Mouse (Mus musculus) liver, adult 2 months (tissue): ENCODE results near the gene Edc4. TPM values are rescaled to one million over a fixed set of nuclear protein-coding genes. Genes with fewer than 3 reads are reported as not detected.

Source experiments
- DNase-seq: peaks from one replicate; pipeline ENCODE4 v3.0.0-alpha.2; 2011; ENCODE audit warnings: low read depth, low spot score; ENCODE audit errors: extremely low read depth
- H3K27ac ChIP-seq: fragments of 200-500 bp; replicated peaks from 2 replicates; pipeline ENCODE4 v1.5.1; 2012; ENCODE audit warnings: low read depth, mild to moderate bottlenecking, control low read depth, inconsistent platforms, low read length; ENCODE audit not compliant: insufficient read depth
- H3K27me3 ChIP-seq: fragments of 200-500 bp; 2 replicates; pipeline ENCODE4 v1.6.1; 2012; ENCODE audit warnings: mild to moderate bottlenecking, moderate library complexity, low read length, inconsistent platforms; ENCODE audit not compliant: control insufficient read depth, insufficient read depth
- H3K36me3 ChIP-seq: fragments of 200-500 bp; 2 replicates; pipeline ENCODE4 v1.6.1; 2012; ENCODE audit warnings: low read length, inconsistent platforms; ENCODE audit not compliant: control insufficient read depth, insufficient read depth
- H3K4me1 ChIP-seq: fragments of 200-500 bp; 2 replicates; pipeline ENCODE4 v1.6.1; 2011; ENCODE audit warnings: low read length; ENCODE audit not compliant: control insufficient read depth, insufficient read depth
- H3K4me3 ChIP-seq: fragments of 200-500 bp; 2 replicates; pipeline ENCODE4 v1.5.1; 2011; ENCODE audit warnings: low read depth, mild to moderate bottlenecking, control low read depth, low read length, moderate library complexity; ENCODE audit not compliant: insufficient read depth
- H3K79me2 ChIP-seq: fragments of 200-500 bp; 2 replicates; pipeline ENCODE4 v1.6.1; 2012; ENCODE audit warnings: inconsistent platforms, mild to moderate bottlenecking, low read length, moderate library complexity; ENCODE audit not compliant: control insufficient read depth, insufficient read depth
- H3K9ac ChIP-seq: fragments of 200-500 bp; 2 replicates; pipeline ENCODE4 v1.6.1; 2012; ENCODE audit warnings: low read depth, mild to moderate bottlenecking, control low read depth, inconsistent platforms, low read length
- CTCF ChIP-seq: fragments of 200-500 bp; IDR thresholded peaks from 2 replicates; pipeline ENCODE4 v1.5.1; 2011; ENCODE audit warnings: low read depth, low read length, control low read depth
- POLR2A ChIP-seq: fragments of 200-500 bp; IDR thresholded peaks from 2 replicates; pipeline ENCODE4 v1.6.1; 2011; ENCODE audit warnings: low read length, control low read depth; ENCODE audit not compliant: insufficient read depth; ENCODE audit errors: extremely low read depth
- WGBS: fragments of 180-500 bp; shearing (Covaris S2); methylation state at CpG from one replicate; pipeline ENCODE4 v1.1.7; 2018; 5-methylcytosine and 5-hydroxymethylcytosine counted together
- polyA plus RNA-seq: library from polyadenylated mRNA; depleted of rRNA; stranded (reverse); fragments of >200 nt; gene quantifications from 2 replicates; pipeline ENCODE4 v1.2.3, GENCODE M21; 2012
- total RNA-seq: library from RNA; depleted of rRNA; stranded (reverse); fragments of >200 nt; gene quantifications from 2 replicates; pipeline ENCODE4 v1.2.3, GENCODE M21; 2014

Edc4 gene
- total and polyA plus RNA-seq, 2 experiments = 7.5 to 32.0 TPM

DNA sequence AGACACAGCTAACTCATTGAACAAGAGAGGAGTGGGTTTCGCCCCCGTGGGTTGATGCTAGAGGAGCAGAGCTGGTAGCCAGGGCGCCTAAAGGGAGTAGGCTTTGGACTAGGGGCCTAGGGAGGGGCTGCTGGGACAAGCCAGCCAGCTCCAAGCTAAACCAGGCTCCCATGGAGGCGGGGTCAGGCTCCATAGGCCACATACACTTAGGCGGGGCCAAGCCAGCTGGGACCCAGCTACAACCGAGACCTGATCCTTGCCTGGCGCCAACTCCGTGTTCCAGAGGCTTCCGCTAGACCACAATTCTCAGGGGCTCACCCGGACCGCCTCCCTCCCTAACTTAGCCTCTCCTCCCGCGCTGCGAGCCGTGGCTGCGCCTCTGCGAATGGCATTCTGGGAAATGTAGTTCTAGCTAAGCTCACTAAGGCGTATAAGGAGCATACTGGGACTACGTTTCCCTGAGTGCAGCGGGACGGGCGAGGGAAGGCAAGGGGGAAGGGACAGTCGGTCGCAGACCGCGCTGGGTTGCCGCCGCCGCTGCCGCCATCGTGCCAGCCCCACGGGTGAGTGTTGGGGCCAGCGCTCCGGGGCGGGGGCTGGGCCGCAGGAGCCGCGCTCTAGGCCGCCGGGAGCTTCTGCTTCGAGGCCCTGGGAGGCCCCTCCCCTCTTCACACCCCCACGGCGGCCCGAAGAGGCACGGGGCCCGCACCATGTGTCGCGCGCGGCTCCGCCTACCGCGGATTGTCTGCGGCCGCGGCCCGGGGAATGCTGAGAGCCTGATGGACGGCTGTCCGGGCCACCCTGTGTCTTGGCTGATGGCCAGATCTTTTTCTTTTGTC, 20.3 kb upstream of the Edc4 start, which contains the start of gene Nutf2:
Gene Nutf2, plus strand, starts transcription at position 438 of the 839 bp plus-strand sequence.
- H3K79me2 ChIP-seq = peaks cover 35% of the 10 kb centered on the region
- DNase-seq = peak; percentile 97

DNA sequence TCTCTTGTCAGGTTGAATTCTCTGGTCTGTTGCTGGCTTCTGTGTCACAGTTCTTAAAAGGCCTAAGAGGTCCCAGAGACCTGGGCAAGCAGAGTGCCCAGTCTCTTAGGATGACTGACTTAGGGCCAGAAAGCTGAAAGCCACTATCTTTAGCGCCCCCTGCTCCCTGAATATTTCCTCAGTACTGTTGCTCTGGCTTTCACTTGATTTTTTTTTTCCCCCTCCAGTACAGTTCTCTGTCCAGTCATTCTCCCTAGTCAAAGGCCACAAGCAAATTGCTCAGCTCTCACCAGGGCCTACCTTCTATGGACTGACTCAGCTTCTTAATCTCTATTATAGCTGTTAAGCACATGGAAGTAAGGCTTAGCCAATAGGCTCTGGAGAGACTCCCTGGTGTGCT, 18.7 kb upstream of the Edc4 start:
- H3K4me1 ChIP-seq = peaks cover 12% of the 10 kb centered on the region
- H3K79me2 ChIP-seq = peaks cover 35% of the 10 kb centered on the region; the same call in 1 of the 2 replicates
- no peak overlapping the region for H3K9ac ChIP-seq
- H3K27ac ChIP-seq = no peak overlapping the region
- no peak for TF ChIP-seq POLR2A
- TF ChIP-seq CTCF = no peak
- H3K27me3 ChIP-seq = no peaks in the 10 kb centered on the region
- 33% methylated on average over 1 of the region's 1 CpGs for WGBS
- no peak overlapping the region for H3K4me3 ChIP-seq
- H3K36me3 ChIP-seq = 0 out of 2 replicates have a peak, but pooled peaks cover 3% of the 10 kb centered on the region
- no peak for DNase-seq

More for the DNA sequence above, 20.3 kb upstream of the Edc4 start, which contains the start of gene Nutf2:
- Histone ChIP-seq H3K27me3 (no peaks in the 10 kb centered on the region), H3K27ac (peak within 1 kb of the TSS; percentile 75), H3K4me3 (peak within 1 kb of the TSS; percentile 76), H3K4me1 (peaks cover 20% of the 10 kb centered on the region), H3K36me3 (no peaks in the 10 kb centered on the region), H3K9ac (peak within 1 kb of the TSS; percentile 79)
- WGBS = under 1% methylated on average over 59 of the region's 59 CpGs
- TF ChIP-seq CTCF = no peak
- peak; percentile 37; the same call in 1 of the 2 replicates for TF ChIP-seq POLR2A

DNA sequence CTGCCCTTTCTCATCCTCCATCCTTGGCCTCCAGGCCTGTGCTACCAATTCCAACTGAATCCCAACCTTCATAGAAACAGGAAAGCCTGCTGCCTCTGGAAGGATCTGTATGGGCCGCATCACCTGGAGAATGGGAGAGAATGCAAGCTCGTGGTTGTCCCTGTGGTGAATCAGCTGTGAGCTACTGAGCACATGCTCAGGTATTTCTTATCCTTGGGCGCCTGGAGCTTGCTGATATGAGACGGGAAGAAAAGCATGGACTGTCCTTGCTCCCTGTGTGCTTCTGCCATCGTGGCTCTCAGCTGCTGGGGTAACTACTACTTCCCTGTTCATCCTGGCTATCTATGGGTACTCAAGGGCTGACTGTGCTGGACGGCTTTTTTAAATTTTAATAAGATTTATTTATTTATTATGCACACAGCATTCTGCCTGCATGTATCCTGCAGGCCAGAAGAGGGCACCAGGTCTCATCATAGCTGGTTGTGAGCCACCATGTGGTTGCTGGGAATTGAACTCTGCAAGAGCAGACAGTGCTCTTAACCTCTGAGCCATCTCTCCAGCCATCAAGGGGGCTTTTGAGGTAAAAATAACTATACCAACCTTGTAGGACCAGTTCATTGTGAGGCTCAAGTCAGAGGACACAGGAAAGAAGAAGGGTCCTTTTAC, 14.2 kb upstream of the Edc4 start:
- H3K9ac ChIP-seq = no peak overlapping the region
- H3K27me3 ChIP-seq = no peaks in the 10 kb centered on the region
- peaks cover 50% of the 10 kb centered on the region; the same call in 1 of the 2 replicates for H3K79me2 ChIP-seq
- no peak overlapping the region for H3K4me3 ChIP-seq
- H3K4me1 ChIP-seq = peaks cover 7% of the 10 kb centered on the region
- no peak overlapping the region for H3K27ac ChIP-seq
- TF ChIP-seq POLR2A = no peak
- peak; percentile 35; the same call in 1 of the 2 replicates for TF ChIP-seq CTCF
- 87% methylated on average over 6 of the region's 6 CpGs for WGBS
- peaks cover 16% of the 10 kb centered on the region for H3K36me3 ChIP-seq
- no peak for DNase-seq

DNA sequence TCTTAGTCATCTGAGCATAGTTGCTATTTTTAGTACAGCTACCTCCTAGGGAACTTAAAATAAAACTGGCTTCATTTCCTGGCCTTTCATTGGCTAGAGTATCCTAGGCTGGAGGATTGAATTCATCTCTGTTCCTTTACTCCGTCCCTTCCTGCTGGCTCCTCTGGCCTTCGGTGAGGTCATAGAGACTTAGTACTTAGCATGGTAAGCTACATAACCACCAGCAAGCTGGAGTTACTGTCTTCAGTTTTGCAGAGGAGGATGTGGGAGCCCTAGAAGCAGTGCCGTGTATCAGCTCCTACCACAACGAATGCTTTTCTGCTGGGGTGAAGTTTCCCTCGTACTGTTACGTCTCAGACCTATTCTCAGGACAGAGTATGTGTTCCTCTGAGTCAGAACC, 6.4 kb upstream of the Edc4 start:
- no peak overlapping the region for H3K4me3 ChIP-seq
- no peak for DNase-seq
- no peaks in the 10 kb centered on the region for H3K27me3 ChIP-seq
- 0 out of 2 replicates have a peak, but pooled peaks cover 4% of the 10 kb centered on the region for H3K79me2 ChIP-seq
- H3K9ac ChIP-seq = no peak overlapping the region
- no peak for TF ChIP-seq POLR2A
- no peak for TF ChIP-seq CTCF
- peaks cover 22% of the 10 kb centered on the region for H3K36me3 ChIP-seq
- H3K27ac ChIP-seq = no peak overlapping the region
- H3K4me1 ChIP-seq = no peaks in the 10 kb centered on the region
- 74% methylated on average over 6 of the region's 6 CpGs for whole genome bisulfite sequencing

DNA sequence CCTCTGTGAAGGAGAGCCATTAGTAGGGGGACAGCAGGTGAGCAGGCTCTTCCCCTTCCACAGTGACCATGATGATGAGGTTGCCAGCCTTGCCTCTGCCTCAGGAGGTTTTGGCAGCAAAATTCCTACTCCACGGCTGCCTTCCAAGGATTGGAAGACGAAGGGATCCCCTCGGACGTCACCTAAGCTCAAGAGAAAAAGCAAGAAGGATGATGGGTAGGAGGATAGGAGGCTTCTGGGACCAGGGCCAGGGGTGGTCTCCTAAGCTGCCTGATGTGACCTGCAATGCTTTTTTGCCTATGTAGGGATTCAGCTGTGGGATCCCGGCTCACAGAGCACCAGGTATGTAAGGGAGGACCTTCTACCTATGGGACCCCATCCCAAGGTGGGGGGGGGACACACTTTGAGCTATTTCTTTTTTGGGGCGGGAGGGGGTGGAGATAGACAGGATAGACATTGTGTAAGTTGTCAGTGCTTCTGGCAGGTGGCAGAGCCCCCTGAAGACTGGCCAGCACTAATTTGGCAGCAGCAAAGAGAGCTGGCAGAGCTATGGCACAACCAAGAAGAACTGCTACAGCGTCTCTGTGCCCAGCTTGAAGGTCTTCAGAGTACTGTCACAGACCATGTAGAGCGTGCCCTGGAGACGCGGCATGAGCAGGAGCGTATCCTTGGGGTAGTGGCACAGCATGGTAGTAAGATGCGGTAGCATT, 9.2 kb downstream of the Edc4 start:
- TF ChIP-seq POLR2A (no peak), CTCF (no peak)
- 95% methylated on average over 12 of the region's 12 CpGs for WGBS
- Histone ChIP-seq H3K4me1 (no peaks in the 10 kb centered on the region), H3K27ac (no peak overlapping the region), H3K36me3 (peaks cover 24% of the 10 kb centered on the region), H3K79me2 (no peaks in the 10 kb centered on the region), H3K9ac (no peak overlapping the region), H3K27me3 (no peaks in the 10 kb centered on the region), H3K4me3 (no peak overlapping the region)
- DNase-seq = no peak
